Mouse (Mus musculus) cerebellum, adult (tissue): ENCODE measurements around the gene Fbxw8.

ENCODE experiments used
- ATAC-seq: cut with Nextera tagmentation; 2 replicates; pipeline ENCODE4 v1.9.2; 2017; ENCODE audit warnings: mild to moderate bottlenecking, moderate library complexity, mixed read lengths; ENCODE audit not compliant: insufficient number of reproducible peaks, low FRiP score, low TSS enrichment

Fbxw8 gene

GRCm38 (mm10) chr5:118050743-118051142, 104.5 kb downstream of the Fbxw8 start:
- no peak for ATAC-seq

DNA sequence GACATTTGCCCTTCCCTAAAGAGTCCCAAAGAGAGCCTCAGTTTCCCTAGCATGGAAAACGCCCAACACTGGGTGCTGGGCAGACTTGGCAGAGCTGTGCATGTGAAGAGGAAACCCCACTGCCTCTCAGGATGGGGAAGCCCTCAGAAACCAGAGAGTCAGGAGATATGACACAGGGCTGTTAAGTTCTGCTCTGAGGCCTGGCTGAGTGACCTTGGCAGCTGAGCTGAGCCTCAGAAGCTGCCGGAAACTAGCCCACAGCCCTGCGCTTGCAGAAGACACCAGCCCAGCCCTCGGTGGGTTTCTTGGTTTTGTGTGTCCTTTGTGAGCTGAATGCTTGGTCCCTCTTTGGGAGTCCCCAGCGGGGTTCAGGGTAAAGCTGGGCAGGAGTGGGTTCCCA, 106.3 kb downstream of the Fbxw8 start:
- ATAC-seq, result no peak

- no peak for ATAC-seq
Measured at GRCm38 (mm10) chr5:118048412-118048811, 106.9 kb downstream of the Fbxw8 start.

DNA sequence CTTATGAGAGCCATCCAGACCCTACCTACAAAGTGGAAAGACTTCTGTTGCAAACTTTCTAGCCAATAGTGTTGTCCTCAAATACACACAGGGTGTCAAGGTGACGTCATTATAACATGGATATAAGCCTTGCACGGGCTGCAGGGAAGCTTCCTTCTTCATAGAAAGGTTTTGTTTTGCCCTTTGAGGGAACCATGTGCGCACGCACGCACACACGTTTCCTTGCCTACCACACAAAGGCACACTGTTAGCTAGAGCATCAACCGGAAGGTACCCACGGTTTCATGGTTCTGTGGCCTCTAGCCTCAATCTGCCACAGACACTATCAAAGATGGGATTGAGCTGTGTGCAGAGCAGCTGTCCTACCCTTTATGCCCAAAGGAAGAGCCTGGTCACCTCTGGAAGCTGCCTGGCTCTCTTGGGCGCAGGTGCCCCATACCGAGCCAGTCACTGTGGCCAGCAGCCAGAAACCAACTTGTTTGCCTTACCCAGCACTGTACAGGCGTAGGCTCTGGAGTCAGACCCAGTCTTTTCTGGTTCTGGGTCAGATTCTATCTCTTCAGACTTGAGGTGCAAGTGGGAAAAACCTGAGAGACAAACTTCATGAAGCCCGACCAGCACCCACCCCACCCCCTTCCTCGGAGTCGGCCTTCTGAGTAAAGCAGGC, 108.0 kb downstream of the Fbxw8 start:
- no peak for ATAC-seq

- no peak for ATAC-seq
Measured at GRCm38 (mm10) chr5:118045385-118045784, 109.9 kb downstream of the Fbxw8 start.

DNA sequence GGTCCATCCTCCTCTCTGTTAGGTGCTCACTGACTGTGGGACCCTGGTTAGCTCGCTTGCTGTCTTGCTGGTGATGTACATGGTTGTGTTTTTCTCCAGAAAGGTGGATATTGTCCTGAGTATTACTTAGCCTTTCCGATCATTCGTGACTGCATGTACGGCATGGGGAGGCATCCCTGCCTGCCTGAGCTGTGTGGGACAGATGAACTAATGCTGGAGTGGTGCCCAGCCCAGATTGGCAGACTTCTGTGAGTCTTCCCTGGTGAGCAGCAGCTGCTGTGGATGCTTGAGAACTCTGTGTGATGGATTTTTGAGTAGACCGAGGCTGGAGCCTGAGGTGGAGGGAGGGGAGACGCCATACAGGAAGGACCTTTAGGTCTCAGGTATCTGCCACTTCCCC, 110.4 kb downstream of the Fbxw8 start:
- peak; percentile 67; the same call in 1 of the 2 replicates for ATAC-seq

- no peak for ATAC-seq
Measured at GRCm38 (mm10) chr5:118043761-118044160, 111.5 kb downstream of the Fbxw8 start.

DNA sequence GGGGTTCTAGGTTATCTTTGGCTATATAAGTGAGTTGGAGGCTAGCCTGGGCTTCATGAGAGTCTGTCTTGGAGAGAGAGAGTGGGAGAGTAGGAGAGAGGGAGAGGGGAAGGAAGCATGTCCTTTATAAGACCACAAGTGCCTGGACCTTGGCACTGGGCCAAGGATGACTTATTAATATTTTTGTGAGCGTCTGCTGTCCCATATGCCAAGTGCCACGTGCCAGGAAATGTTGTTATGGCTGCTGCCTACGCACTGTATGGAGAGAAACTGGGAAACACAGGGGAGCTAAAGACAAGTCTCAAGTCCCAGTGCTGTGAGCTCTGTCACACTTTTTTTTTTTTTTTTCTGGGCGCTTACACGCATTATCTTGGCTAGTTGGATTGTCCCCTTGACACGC, 112.7 kb downstream of the Fbxw8 start:
- peak; percentile 52 for ATAC-seq

GRCm38 (mm10) chr5:118039241-118039668, 116.0 kb downstream of the Fbxw8 start:
- no peak for ATAC-seq

GRCm38 (mm10) chr5:118037798-118038484, 117.3 kb downstream of the Fbxw8 start:
- ATAC-seq, result peak; percentile 34; the same call in 1 of the 2 replicates

- no peak for ATAC-seq
Measured at GRCm38 (mm10) chr5:118036888-118037797, 118.1 kb downstream of the Fbxw8 start.

- ATAC-seq, result no peak
Measured at GRCm38 (mm10) chr5:118035786-118036185, 119.5 kb downstream of the Fbxw8 start.

- ATAC-seq, result no peak
Measured at GRCm38 (mm10) chr5:118034632-118035031, 120.6 kb downstream of the Fbxw8 start.

DNA sequence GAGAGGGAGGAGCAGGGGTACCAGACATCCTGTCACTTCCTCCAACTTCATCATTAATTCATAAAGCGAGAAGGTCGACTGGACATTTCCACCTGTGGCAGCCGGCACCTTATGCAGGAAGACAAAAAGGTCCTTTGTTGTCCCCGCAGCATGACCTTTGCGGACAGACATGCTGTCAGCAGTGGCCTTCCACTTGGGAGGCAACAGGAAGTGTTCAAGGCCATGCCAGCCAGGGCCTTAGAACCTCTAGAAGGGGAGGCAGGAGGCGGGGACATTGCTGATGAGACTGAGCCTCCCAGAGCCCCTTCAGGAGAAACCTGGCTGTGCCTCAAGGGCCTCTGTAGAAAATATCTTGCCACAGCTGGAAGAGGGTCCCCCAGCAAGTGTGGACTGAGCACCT, 121.5 kb downstream of the Fbxw8 start:
- no peak for ATAC-seq

DNA sequence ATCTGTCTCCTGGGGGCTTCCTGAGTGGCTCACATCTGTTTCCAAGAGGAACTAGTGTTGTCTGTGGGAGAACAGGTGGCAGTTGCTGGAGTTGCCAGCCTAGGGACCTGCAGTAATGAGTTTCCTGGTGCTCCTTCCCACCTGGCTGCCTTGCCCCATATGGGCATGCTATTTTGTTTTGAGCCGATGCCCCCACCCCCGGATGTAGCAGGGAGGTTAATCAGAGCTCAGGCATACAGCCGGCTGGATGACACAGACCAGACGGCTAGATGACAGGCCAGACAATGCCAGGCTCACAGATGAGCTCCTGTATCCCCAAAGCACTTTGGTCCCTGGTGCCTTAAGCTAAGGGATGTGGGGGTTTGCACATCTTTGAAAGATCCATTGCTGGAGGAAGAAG, 121.9 kb downstream of the Fbxw8 start:
- 0 out of 2 replicates have a peak, but pooled peaks have one; percentile 12 for ATAC-seq

- no peak for ATAC-seq
Measured at GRCm38 (mm10) chr5:118031508-118031907, 123.8 kb downstream of the Fbxw8 start.

DNA sequence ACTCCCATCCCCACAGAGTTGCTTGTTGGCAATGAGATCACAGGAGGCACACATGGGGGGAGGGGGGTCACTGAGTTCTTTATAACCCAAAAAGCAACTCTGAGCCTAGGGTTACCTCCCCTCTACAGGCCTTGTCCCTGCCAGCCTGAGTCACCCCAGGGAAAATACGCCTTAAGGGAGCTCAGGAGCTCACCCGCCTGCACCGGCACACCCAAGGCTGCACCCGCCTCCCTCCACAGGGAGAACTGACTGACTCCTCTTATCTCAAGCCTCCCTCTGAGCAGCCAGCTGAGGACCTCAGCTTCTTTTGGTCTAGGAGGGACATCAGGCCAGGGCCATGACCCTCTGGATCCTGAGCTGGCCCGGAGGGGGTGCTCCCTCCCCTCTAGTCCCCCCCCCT, 124.2 kb downstream of the Fbxw8 start:
- ATAC-seq, result no peak

DNA sequence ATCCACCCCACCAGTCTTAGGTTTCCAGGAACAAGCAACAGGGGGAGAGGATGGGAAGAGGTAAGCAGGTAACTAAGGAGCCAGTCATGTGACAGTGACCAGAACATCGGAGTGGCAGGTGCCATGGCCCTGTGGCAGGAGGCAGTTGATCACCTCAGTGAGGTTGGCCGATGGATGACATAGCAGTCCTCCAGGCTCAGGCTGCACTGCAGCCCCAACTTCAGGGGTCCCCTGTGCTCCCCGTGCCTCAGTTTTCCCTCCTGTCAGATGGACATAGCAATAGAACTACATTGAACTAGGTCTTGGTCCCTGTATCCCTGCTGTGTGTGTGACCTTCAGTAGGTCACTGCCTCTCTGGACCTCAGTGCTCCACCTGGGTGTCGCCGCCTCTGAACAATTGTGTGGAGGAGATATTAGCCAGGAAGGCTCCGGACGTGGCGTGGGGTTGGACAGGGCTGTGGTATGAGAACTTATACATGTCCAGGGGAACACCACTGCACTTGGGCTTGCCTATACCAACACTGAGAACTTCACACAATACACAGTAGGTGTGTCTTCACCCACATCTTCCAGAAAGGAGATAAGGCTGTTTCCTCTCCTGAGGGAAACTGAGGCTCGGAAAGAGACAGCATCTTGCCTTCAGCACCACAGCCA, 125.1 kb downstream of the Fbxw8 start:
- no peak for ATAC-seq

DNA sequence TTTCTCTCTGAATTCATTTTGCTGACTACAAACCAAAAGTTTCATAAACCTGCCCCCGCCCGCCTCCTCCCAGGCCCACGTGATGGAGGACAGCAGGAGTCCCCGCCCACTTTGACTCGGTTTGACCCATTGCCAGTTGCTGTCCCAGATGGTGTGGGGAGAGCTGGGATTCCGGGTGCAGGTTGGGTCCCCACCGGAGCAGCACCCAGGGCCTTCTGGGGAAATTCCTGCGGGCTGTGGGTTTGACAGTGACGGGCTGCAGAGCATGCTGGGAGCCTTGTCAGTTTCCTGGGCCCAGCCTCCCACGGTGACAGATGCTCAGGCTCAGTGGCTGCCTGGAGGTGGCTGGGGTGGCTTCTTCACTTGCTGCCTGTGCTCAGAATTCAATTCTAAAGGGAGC, 125.8 kb downstream of the Fbxw8 start:
- ATAC-seq, result no peak

GRCm38 (mm10) chr5:118029035-118029408, 126.2 kb downstream of the Fbxw8 start:
- no peak for ATAC-seq
